Mouse (Mus musculus): ENCODE data around the gene Fbxw8. TPM values are rescaled to one million over a fixed set of nuclear protein-coding genes. Genes with fewer than 3 reads are reported as not detected.

Gene Fbxw8
- total RNA-seq, 4 experiments from 2014 or later: 34.1 to 35.7 (median 35.1) TPM

GRCm38 (mm10) chr5:118025880-118026279, 129.4 kb downstream of the Fbxw8 start:
- no peak for DNase-seq (ENCODE audit: low spot score in 2 of 2)

GRCm38 (mm10) chr5:118023053-118023452, 132.2 kb downstream of the Fbxw8 start:
- no peak for DNase-seq (ENCODE audit: low spot score in 2 of 2)

GRCm38 (mm10) chr5:118019905-118020304, 135.4 kb downstream of the Fbxw8 start:
- DNase-seq (ENCODE audit: low spot score in 2 of 2): no peak

GRCm38 (mm10) chr5:118017527-118017926, 137.7 kb downstream of the Fbxw8 start:
- no peak for DNase-seq (ENCODE audit: low spot score in 2 of 2)

GRCm38 (mm10) chr5:118015669-118016068, 139.6 kb downstream of the Fbxw8 start:
- DNase-seq (ENCODE audit: low spot score in 2 of 2): no peak

- no peak for DNase-seq (ENCODE audit: low spot score in 2 of 2)
These were observed 140.2 kb downstream of the Fbxw8 start for GRCm38 (mm10) chr5:118015028-118015427.

Other genes with a start within 250 kb of the Fbxw8 start
- 100 to 1,000 TPM; 125 to 146 (median 137) TPM for gene Fbxo21, start 178.7 kb downstream of the Fbxw8 start, total RNA-seq (2022)
- gene Tesc, start 127.7 kb downstream of the Fbxw8 start, total RNA-seq (2022): 10 to 100 TPM; 63.1 to 86.1 (median 73.9) TPM
- gene Hrk, start 9.2 kb upstream of the Fbxw8 start, total RNA-seq (2022): 10 to 100 TPM; 24.6 to 32.6 (median 28.6) TPM
- gene Rnft2, start 89.7 kb upstream of the Fbxw8 start, total RNA-seq (2022): 10 to 100 TPM; 63.3 to 67.8 (median 65.8) TPM
- 10 to 100 TPM; 12.3 to 17.7 (median 15.0) TPM for gene 2410131K14Rik, start 89.8 kb upstream of the Fbxw8 start, total RNA-seq (2022)